Mouse (Mus musculus): ENCODE results near the gene Sfrp5.

DNA sequence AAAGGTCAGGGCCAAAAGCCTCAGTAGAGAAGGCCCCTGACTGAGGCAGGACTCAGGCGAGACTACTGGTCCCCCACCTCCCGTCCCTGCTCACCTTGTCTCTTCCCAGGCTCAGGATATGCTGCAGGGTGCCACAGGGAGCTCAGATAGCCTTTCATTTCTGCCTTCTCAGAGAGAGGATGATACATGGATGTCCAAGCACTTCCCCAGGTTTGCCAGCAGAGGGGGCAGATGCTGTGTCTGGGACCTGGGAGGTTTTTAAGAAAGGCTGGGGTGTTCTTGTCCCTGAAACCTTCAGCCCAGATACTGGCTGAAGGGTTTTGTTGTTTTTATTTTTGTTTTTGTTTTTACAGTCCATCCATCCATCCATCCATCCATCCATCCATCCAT, 15.3 kb upstream of the Sfrp5 start:
- TF ChIP-seq CTCF (IDR thresholded peaks at IDR 0.05; ENCODE audit: low read depth): peak; percentile 72
- TF ChIP-seq EP300 (IDR thresholded peaks at IDR 0.05; ENCODE audit: low read depth): no peak

Measured in liver, embryonic 14.5 days (tissue).